Mouse (Mus musculus) spleen, adult 2 months (tissue): Measurements from ENCODE around the gene Olfr693.

Source experiments
- CTCF ChIP-seq: fragments of 200-500 bp; IDR thresholded peaks from 2 replicates; pipeline ENCODE4 v1.5.1; 2011; ENCODE audit warnings: mild to moderate bottlenecking, inconsistent platforms; ENCODE audit not compliant: insufficient read depth, insufficient read length, insufficient replicate concordance; ENCODE audit errors: extremely low read depth
- POLR2A ChIP-seq: fragments of 200-500 bp; IDR thresholded peaks from 2 replicates; pipeline ENCODE4 v1.6.1; 2011; ENCODE audit warnings: low read depth, low read length, inconsistent platforms

GRCm38 (mm10) chr7:106640839-106641238 is 39.5 kb downstream of the Olfr693 start:
- TF ChIP-seq CTCF, result no peak
- no peak for TF ChIP-seq POLR2A
